Mouse (Mus musculus) bone marrow, adult 2 months (tissue): ENCODE data around the gene Gzma.

Source experiments
- CTCF ChIP-seq: fragments of 200-500 bp; IDR thresholded peaks from 2 replicates; pipeline ENCODE4 v1.5.1; 2011; ENCODE audit warnings: low read length, control low read depth; ENCODE audit not compliant: control insufficient read depth, insufficient read depth
- POLR2A ChIP-seq: fragments of 200-500 bp; IDR thresholded peaks from 2 replicates; pipeline ENCODE4 v1.6.1; 2011; ENCODE audit warnings: low read depth, mild to moderate bottlenecking, control low read depth, low read length, borderline replicate concordance; ENCODE audit not compliant: control insufficient read depth

DNA sequence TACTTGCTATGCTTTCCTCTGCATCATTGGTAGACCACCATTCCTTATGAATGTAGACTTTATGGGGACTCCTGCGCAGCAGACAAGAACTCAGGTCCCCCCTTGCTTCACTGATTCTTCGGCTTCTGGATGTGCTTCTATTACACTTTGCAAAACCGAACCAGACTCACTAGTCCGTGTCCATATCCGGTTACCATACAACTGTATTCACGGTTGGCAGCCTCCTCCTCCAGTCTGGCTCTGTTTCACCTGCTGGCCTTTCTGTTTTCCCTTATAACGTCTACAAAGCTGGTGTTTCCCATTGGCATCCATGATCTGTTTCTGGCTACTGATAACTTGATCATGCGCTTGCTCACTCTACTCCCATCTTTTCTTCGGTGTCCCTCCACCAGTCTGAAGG lies 36.2 kb downstream of the Gzma start:
- TF ChIP-seq CTCF (no peak), POLR2A (no peak)
